Mouse (Mus musculus): Measurements from ENCODE around the gene Dapp1. TPM values are rescaled to one million over a fixed set of nuclear protein-coding genes. Genes with fewer than 3 reads are reported as not detected.
"Not testable (repeated sequence)": the region's sequence is repeated elsewhere in the genome, so short reads cannot be mapped to it uniquely, and the experiment has no call there.

Dapp1 gene
- polyA plus RNA-seq, 1 experiment from 2014 or later, result 3.0 TPM

- ATAC-seq (ENCODE audit: low FRiP score); DNase-seq (ENCODE audit: low spot score): not testable (repeated sequence)
Measured at GRCm38 (mm10) chr3:137964014-137964413, 17.3 kb downstream of the Dapp1 start.

GRCm38 (mm10) chr3:137963508-137963907 is 17.8 kb downstream of the Dapp1 start:
- Histone ChIP-seq H3K36me3 (replicated peaks; ENCODE audit: control insufficient read depth, insufficient read depth) (no peaks in the 10 kb centered on the region), H3K4me3 (replicated peaks; ENCODE audit: low read length) (no peak overlapping the region), H3K9ac (no peak overlapping the region), H3K27ac (no peak overlapping the region), H3K4me2 (replicated peaks) (no peak overlapping the region), H3K27me3 (ENCODE audit: control insufficient read depth, insufficient read depth, low read length) (no peaks in the 10 kb centered on the region), H3K4me1 (replicated peaks; ENCODE audit: control insufficient read depth, insufficient read depth, low read length) (no peaks in the 10 kb centered on the region; the same call in 1 of the 2 replicates), H3K9me3 (ENCODE audit: control insufficient read depth, low read length) (no peaks in the 10 kb centered on the region)
- no peak for DNase-seq (ENCODE audit: low spot score)
- ATAC-seq (ENCODE audit: low FRiP score), result no peak
- WGBS, result 65% methylated on average over 8 of the region's 8 CpGs

More at GRCm38 (mm10) chr3:137964014-137964413, 17.3 kb downstream of the Dapp1 start:
- H3K4me2 ChIP-seq (replicated peaks); H3K9ac ChIP-seq; H3K4me3 ChIP-seq (replicated peaks; ENCODE audit: low read length); H3K36me3 ChIP-seq (replicated peaks; ENCODE audit: control insufficient read depth, insufficient read depth); H3K4me1 ChIP-seq (replicated peaks; ENCODE audit: control insufficient read depth, insufficient read depth, low read length); H3K27me3 ChIP-seq (ENCODE audit: control insufficient read depth, insufficient read depth, low read length); H3K27ac ChIP-seq; H3K9me3 ChIP-seq (ENCODE audit: control insufficient read depth, low read length): not testable (repeated sequence)
- 32% methylated on average over 1 of the region's 1 CpGs for whole genome bisulfite sequencing

- H3K27me3 ChIP-seq (ENCODE audit: control insufficient read depth, insufficient read depth, low read length), result no peaks in the 10 kb centered on the region
- WGBS, result 63% methylated on average over 8 of the region's 8 CpGs
- H3K4me1 ChIP-seq (replicated peaks; ENCODE audit: control insufficient read depth, insufficient read depth, low read length), result no peaks in the 10 kb centered on the region; the same call in 1 of the 2 replicates
- H3K27ac ChIP-seq, result no peak overlapping the region
- no peaks in the 10 kb centered on the region for H3K9me3 ChIP-seq (ENCODE audit: control insufficient read depth, low read length)
- DNase-seq (ENCODE audit: low spot score) (no peak), ATAC-seq (ENCODE audit: low FRiP score) (no peak)
- H3K9ac ChIP-seq, result no peak overlapping the region
- H3K36me3 ChIP-seq (replicated peaks; ENCODE audit: control insufficient read depth, insufficient read depth), result no peaks in the 10 kb centered on the region
- H3K4me2 ChIP-seq (replicated peaks), result no peak overlapping the region
- no peak overlapping the region for H3K4me3 ChIP-seq (replicated peaks; ENCODE audit: low read length)
Measured at GRCm38 (mm10) chr3:137961736-137962385, 19.5 kb downstream of the Dapp1 start.

GRCm38 (mm10) chr3:137959456-137959855 is 21.9 kb downstream of the Dapp1 start:
- Histone ChIP-seq H3K9ac (no peak overlapping the region), H3K4me3 (replicated peaks; ENCODE audit: low read length) (no peak overlapping the region), H3K4me2 (replicated peaks) (no peak overlapping the region), H3K27ac (no peak overlapping the region), H3K27me3 (ENCODE audit: control insufficient read depth, insufficient read depth, low read length) (no peaks in the 10 kb centered on the region), H3K4me1 (replicated peaks; ENCODE audit: control insufficient read depth, insufficient read depth, low read length) (no peaks in the 10 kb centered on the region; the same call in 1 of the 2 replicates), H3K9me3 (ENCODE audit: control insufficient read depth, low read length) (no peaks in the 10 kb centered on the region), H3K36me3 (replicated peaks; ENCODE audit: control insufficient read depth, insufficient read depth) (no peaks in the 10 kb centered on the region)
- no peak for DNase-seq (ENCODE audit: low spot score)
- WGBS, result 86% methylated on average over 4 of the region's 4 CpGs
- no peak for ATAC-seq (ENCODE audit: low FRiP score)

- WGBS, result 94% methylated on average over 4 of the region's 4 CpGs
Measured at GRCm38 (mm10) chr3:137958352-137958751, 23.0 kb downstream of the Dapp1 start.

GRCm38 (mm10) chr3:137957864-137958263 is 23.5 kb downstream of the Dapp1 start:
- Histone ChIP-seq H3K27ac (no peak overlapping the region), H3K9me3 (ENCODE audit: control insufficient read depth, low read length) (no peaks in the 10 kb centered on the region), H3K9ac (no peak overlapping the region), H3K27me3 (ENCODE audit: control insufficient read depth, insufficient read depth, low read length) (no peaks in the 10 kb centered on the region), H3K4me2 (replicated peaks) (no peak overlapping the region), H3K4me3 (replicated peaks; ENCODE audit: low read length) (no peak overlapping the region), H3K4me1 (replicated peaks; ENCODE audit: control insufficient read depth, insufficient read depth, low read length) (peaks cover 5% of the 10 kb centered on the region), H3K36me3 (replicated peaks; ENCODE audit: control insufficient read depth, insufficient read depth) (no peaks in the 10 kb centered on the region)
- no peak for DNase-seq (ENCODE audit: low spot score)
- ATAC-seq (ENCODE audit: low FRiP score), result no peak
- WGBS, result 93% methylated on average over 9 of the region's 9 CpGs

More at GRCm38 (mm10) chr3:137958352-137958751, 23.0 kb downstream of the Dapp1 start:
- no peak overlapping the region for H3K27ac ChIP-seq
- H3K4me1 ChIP-seq (replicated peaks; ENCODE audit: control insufficient read depth, insufficient read depth, low read length), result peaks cover under 1% of the 10 kb centered on the region; the same call in 1 of the 2 replicates
- DNase-seq (ENCODE audit: low spot score) (no peak), ATAC-seq (ENCODE audit: low FRiP score) (no peak)
- no peak overlapping the region for H3K9ac ChIP-seq
- no peaks in the 10 kb centered on the region for H3K36me3 ChIP-seq (replicated peaks; ENCODE audit: control insufficient read depth, insufficient read depth)
- no peak overlapping the region for H3K4me2 ChIP-seq (replicated peaks)
- H3K4me3 ChIP-seq (replicated peaks; ENCODE audit: low read length), result no peak overlapping the region
- no peaks in the 10 kb centered on the region for H3K9me3 ChIP-seq (ENCODE audit: control insufficient read depth, low read length)
- no peaks in the 10 kb centered on the region for H3K27me3 ChIP-seq (ENCODE audit: control insufficient read depth, insufficient read depth, low read length)

- no peak overlapping the region for H3K9ac ChIP-seq
- 23% methylated on average over 16 of the region's 16 CpGs for WGBS
- H3K4me2 ChIP-seq (replicated peaks), result peak overlapping the region; percentile 31
- no peaks in the 10 kb centered on the region for H3K9me3 ChIP-seq (ENCODE audit: control insufficient read depth, low read length)
- H3K4me1 ChIP-seq (replicated peaks; ENCODE audit: control insufficient read depth, insufficient read depth, low read length), result peaks cover 14% of the 10 kb centered on the region
- no peaks in the 10 kb centered on the region for H3K27me3 ChIP-seq (ENCODE audit: control insufficient read depth, insufficient read depth, low read length)
- H3K36me3 ChIP-seq (replicated peaks; ENCODE audit: control insufficient read depth, insufficient read depth), result no peaks in the 10 kb centered on the region
- no peak overlapping the region for H3K27ac ChIP-seq
- DNase-seq (ENCODE audit: low spot score) (no peak), ATAC-seq (ENCODE audit: low FRiP score) (no peak)
- H3K4me3 ChIP-seq (replicated peaks; ENCODE audit: low read length), result no peak overlapping the region
Measured at GRCm38 (mm10) chr3:137955560-137956081, 25.7 kb downstream of the Dapp1 start.

GRCm38 (mm10) chr3:137954256-137954916 is 27.0 kb downstream of the Dapp1 start:
- H3K4me2 ChIP-seq (replicated peaks), result no peak overlapping the region
- no peak for ATAC-seq (ENCODE audit: low FRiP score)
- H3K27ac ChIP-seq, result no peak overlapping the region
- no peaks in the 10 kb centered on the region for H3K9me3 ChIP-seq (ENCODE audit: control insufficient read depth, low read length)
- WGBS, result 64% methylated on average over 23 of the region's 23 CpGs
- DNase-seq (ENCODE audit: low spot score), result no peak
- H3K36me3 ChIP-seq (replicated peaks; ENCODE audit: control insufficient read depth, insufficient read depth), result no peaks in the 10 kb centered on the region
- H3K27me3 ChIP-seq (ENCODE audit: control insufficient read depth, insufficient read depth, low read length), result no peaks in the 10 kb centered on the region
- no peak overlapping the region for H3K4me3 ChIP-seq (replicated peaks; ENCODE audit: low read length)
- no peak overlapping the region for H3K9ac ChIP-seq
- H3K4me1 ChIP-seq (replicated peaks; ENCODE audit: control insufficient read depth, insufficient read depth, low read length), result peaks cover 14% of the 10 kb centered on the region
